Mouse (Mus musculus): ENCODE results near the gene Zfp750.

DNA sequence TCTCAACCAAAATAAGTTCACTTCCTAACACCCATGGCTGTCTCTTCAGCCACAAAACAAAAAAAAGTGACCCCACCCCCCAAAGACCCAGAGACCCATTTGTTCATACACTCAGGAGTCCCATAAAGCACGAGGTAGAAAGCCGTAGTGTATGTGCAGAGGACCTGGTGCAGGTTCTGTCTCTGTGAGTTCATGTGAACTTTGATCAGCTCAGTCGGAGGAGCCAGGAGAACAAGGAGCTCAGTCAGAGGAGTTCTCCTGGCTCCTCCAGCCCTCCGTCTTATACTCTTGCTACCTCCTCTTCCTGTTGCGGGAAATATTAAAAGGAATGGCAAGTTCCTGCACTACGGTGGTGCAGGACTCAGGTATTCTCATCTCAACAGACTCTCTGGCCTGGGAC, 51.7 kb downstream of the Zfp750 start:
- no peak for TF ChIP-seq CTCF (IDR thresholded peaks at IDR 0.05 in 2 of 3, conservative IDR thresholded peaks at IDR 0.05 in 1 of 3; ENCODE audit: control insufficient read depth in 1 of 3, insufficient read depth in 1 of 3, low read depth in 2 of 3, low read length in 3 of 3, poor library complexity in 1 of 3, severe bottlenecking in 1 of 3)
- TF ChIP-seq EP300 (IDR thresholded peaks at IDR 0.05; ENCODE audit: low read depth in 1 of 2, low read length in 2 of 2), result no peak
- TF ChIP-seq ZNF384 (IDR thresholded peaks at IDR 0.05; ENCODE audit: low read depth, low read length), result no peak
- no peak for TF ChIP-seq POLR2A (IDR thresholded peaks at IDR 0.05; ENCODE audit: control insufficient read depth in 1 of 2, insufficient read depth in 1 of 2, low read depth in 1 of 2, low read length in 2 of 2, poor library complexity in 1 of 2)
